Mouse (Mus musculus) cerebellum, postnatal 10 days (tissue): ENCODE results near the gene Brca2.

Source experiments
- DNase-seq, 2 experiments: peaks; one replicate each; pipeline ENCODE4 v3.0.0; 2021; ENCODE audit warnings: mixed read lengths in 2 of 2

Brca2 gene

DNA sequence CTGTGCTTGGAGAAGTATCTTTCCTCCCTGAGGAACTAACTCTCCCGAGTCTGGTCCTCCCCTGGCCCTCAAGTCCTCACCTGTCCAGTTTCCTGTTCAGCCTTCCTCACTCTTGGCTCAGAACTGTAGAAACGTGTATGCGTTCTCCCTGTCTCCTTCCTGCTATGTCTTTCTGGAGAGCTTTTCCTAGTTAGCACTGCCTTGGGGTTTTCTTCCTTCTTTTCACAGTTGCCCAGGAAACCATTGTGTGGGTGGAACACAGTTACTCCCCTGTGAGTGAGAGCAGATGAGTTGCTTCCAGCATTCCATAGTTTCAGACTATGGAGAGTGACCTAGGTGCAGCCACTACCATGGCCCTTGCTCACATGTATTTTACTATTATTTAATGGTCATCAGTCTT is 43.8 kb downstream of the Brca2 start:
- no peak for DNase-seq

DNA sequence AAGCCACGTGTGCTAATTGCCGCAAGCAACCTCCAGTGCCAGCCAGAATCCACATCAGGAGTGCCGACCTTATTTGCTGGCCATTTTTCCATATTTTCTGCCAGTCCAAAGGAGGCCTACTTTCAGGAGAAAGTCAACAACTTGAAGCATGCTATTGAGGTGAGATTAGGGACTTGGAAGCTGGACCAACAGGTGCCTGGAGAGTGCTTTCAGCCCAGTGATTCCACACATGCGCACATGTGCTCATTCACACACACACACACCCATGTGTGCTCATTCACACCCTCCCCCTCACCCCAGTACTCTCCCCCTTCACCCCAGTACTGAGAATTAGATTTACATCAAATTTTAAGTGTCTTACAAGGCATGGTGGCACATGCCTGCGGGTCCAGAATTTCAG is 44.5 kb downstream of the Brca2 start:
- no peak for DNase-seq

DNA sequence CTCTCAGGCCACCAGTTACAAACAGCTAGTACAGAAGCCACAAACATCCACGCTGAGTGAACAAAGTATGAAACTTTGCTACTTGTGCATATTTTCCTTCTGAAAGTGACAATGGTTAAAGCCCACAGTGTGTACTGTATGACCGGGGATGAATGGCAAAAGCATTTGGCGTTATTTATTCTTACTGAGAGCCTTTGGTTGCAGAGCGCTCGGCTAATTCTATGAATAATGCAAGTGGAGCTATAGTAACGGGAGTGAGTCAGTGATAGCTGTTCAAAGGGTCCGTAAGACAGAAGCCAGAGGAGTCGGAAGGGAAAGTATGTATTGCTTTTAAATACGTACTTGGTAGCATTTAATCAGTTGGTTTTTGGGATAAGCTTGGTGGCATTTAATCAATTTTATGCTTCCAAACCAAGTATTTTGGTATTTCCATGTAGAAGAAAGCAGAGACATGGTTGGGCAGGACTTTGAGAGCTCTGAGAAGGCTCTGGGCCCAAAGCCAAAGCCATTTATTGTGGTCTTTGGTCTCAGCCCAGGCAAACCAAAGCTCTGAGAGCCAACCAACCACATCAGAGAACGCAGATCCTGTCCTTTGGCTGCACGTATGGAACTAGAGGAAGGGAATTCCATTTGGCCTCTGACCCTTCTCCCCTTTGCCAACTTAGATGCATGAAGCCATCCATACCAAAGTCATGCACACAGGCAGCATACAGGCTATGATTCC is 48.2 kb downstream of the Brca2 start:
- peak; percentile 17 to 29 for DNase-seq

DNA sequence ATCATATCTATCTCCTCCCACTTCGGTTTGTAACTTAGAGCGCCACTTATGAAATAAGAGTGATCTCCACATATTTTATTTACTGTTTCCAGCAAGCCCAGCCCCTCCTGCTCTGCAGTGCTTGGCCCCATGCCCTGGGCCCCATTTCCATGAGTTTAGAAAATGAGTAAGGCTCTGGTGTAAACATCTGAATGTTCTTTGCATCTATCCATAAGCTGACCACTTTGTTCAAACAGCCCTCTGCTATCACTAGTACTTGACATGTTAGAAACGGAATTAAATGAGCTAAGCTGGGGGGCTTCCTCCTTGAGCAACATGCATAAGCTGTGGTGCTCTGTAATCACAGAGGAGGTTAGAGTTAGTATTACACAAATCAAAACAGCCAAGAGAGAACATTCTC is 52.0 kb downstream of the Brca2 start:
- no peak for DNase-seq

DNA sequence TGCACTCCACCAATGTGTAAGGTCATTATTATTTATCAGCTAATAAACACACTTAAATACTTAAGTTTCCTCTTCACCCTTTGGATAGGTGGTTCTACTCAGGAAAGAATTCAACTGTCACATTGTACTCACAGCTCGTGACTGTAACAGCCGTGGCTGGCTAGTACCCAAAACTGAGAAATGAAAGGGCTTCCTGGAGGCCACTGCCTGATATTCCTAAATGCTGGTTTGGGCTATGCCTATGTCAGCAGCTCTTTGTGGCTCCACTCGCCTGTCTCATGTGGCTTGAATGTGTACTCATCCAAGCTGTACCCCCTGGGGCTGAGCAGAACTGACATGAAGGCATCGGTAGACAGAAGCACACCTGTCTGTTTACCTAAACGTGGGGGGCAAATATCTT is 52.5 kb downstream of the Brca2 start:
- no peak for DNase-seq

DNA sequence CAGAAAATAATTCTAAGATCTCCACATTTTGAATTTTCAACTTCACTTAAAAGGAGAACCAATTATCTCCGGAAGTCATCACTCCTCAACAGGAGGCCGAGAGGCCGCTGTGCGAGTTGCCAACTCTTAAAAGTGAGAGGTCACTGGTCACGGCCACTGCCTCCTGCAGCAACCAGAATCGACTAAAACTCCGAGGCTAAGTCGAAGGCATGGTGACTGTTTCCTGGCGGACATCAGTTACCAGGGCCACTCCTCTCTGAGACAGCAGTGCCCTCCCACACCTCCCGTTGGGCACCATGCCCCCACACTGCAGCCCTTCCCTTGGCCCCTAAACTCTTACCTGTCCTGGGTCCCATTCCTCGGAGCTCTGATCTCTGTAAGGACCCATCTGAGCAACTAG is 54.4 kb downstream of the Brca2 start:
- DNase-seq = no peak

DNA sequence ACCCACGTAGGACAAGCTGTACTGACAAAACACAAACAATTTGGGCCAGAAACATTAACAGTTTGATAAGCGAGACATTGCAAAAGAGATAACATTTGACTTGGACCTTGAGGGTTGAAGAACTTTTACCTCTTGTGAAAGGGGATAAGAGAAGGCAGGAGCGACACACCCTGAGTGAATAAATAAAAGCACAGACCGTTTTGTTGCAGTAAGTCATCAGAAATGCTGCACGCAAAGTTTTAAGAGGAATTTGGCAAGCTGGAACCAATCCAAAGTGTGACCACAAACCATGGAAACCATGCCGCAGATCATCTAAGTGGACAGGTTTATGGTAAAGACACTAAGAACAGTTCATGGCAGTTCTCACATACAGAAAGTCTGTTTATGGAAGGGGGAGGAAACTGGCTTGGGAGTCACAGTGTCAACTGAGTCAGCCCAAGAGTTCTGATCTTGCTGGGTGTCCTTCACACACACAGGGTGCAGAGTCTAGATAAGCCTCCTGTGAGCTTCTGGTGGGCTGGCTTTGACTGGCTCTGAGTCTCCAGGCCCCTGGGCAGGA is 56.3 kb downstream of the Brca2 start:
- no peak for DNase-seq

DNA sequence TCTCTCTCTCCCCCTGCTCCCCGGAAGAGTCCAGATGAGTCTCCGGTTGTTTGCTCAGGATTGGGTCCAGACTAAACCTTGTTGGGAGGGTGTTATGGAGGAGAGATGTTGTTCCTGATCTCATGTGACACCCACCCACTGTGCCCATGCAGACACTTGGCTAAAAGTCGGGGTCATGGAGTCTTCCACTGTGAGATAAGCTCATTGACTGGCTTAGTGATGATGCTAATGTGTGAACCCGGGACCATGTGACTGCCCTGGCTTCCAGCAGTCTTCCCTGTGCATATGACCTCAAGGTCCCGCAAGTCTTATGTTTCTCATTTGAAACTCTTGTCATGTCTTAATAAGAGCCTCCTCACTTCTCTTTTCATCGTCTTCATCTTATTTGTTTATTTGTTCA is 58.8 kb downstream of the Brca2 start:
- peak; percentile 73 to 79 for DNase-seq

DNA sequence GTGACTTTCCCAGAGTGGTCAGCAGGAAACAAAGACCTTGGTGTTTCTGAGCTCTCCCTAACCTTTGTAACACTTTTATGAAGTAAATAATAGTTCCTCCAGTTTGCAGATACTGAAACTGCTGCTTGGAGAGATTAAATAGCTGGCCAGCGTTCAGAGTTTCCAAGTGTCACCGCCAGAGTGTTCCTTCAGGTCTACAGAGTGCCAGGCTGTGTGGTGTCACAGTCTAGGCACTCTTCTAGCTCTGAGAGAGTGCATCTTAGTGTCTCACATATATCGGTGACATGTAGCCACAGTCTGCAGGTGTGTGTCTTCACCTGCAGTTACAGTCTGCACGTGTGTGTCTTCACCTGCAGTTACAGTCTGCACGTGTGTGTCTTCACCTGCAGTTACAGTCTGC is 60.8 kb downstream of the Brca2 start:
- DNase-seq = no peak

DNA sequence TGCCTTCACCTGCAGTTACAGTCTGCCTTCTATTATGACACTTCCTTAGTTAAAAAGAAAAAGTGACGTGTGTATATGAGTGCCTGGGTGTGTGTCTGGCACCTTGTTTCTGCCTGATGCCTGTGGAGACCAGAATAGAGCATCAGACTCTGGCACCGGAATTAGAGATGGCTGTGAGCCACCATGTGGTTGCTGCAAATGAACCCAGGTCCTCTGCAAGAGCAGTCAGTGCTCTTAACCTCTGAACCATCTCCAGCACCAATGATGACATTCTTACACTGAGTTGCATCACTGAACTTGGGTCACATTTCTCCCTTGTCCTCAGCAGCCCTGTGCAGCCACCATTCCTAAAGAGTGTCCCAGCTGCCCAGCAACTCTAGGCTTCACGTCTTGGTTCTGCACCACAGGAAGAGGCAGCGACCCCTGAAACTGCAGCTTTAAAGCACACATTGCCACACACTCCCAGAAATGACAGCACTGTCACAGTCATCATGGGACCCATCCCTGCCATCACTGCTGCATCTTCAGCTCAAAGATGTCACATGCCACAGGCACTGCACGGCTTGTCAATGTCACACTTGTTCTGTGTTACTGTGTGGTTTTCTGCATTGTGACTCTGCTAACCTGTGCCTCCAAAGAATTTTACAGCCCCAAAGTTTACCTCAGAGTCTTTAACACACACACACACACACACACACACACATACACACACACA is 61.3 kb downstream of the Brca2 start:
- peak; percentile 30 to 40 for DNase-seq

DNA sequence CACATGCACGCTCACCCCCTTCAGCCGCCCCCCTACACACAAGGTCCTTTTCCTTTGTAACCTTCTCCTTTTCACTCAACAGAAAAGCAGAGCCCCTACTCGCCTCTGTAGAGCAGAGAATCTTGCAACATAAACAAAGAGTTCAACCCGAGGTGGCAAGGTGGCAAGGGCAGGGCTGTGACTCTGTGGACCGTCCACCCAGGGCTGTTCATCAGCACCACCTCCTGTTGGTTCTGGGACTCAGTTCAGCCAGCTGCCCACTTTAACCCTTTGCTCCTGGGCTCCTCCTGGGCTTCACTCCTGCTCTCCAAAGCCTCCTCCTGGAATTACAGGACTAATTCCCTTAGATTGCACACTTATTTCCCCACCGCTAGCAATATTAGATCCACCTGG is 61.9 kb downstream of the Brca2 start:
- no peak for DNase-seq

DNA sequence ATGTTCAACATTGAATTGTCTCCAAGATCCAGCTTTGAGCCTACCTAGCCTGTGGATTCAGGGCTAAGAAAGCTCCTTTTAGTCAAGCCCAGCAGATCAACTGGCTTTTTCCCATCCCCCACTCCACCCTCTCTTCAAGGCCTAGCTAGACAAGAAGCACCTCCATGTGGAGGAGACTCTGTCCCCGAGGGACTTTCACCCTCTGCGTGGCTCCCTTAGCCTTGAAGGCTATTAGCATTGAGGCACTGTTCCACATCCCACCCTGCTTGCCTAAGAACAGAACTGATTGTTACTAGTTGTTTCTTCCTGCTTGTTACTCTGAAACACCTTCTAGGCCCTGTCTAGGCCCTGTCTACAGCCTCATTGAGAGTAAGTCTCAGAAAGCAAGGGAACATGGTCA is 67.5 kb downstream of the Brca2 start:
- DNase-seq = no peak

DNA sequence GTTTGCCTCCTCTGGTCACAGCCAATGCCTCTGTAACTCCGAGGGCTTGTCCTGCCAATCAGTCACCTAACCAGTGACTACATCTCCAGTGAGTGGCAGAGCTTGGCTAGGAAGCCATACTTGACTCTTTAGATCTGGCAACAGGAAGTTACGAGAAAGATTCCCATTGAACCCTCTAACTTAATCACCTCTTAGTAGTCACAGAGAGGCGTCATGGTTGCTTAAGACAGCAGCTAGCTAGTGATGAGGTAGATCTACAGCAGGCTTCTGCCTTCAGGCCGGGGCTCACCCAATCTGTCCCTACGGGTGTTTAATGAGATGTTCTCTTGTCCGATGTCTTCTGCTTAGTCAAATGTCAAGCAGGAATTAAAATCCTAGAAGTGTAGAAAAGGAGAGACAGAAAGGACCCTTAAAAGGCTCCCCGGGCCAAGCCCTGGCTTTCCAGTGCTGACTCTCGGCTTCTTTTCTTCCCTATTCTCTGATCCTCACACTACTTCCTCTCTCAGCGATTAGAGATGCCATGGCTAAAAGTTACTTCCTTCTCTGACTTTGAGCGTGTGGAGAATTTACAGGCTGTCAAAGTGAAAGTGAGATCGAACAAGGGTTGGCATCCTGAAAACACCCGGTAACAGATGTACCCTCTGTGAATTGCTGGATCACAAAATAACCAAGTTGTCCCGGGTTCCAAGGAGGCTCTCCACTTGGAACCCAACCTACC is 69.9 kb downstream of the Brca2 start:
- peak in 1 of 2 experiments; percentile 14 for DNase-seq

DNA sequence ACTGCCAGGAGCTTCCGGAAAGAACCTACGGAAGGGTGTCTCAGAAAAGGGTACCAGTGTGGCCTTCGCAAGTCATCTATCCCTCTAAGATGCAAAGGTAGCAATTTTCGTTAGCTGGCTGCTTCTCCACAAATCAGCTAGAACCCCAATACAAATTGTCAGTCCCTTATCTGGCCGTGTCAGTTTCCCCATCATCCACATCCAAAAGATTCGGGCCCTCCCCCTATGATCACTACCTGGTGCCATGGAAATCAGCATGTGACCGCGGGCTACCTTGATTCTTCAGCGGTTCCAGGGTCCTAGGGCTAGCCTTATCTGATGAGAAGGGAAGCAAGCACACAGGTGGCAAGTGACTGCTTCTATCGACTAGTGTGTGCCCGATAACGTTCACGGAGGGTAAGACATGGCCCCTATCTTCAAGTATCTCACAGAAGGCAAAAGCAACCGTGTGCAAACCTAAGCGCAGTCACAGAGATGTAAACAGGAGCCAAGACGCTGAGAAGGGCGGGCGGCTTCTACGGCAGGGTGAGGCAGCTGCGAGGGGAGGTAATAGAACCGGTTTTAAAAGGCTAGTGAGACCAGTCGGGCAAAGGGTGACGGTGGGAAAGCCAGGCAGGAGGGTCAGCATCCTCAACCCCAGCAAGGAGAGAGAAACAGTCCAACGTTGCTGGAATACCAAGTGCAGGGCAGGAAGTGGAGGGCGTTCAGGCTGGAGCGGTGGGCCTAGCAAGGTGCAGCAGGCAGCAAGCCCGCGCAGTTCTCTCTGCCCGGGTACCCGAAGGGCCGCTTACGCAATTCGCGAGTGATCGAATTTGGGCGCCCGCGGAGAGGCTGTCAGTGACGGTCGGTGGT is 70.7 kb downstream of the Brca2 start:
- DNase-seq = peak; percentile 56 to 63

DNA sequence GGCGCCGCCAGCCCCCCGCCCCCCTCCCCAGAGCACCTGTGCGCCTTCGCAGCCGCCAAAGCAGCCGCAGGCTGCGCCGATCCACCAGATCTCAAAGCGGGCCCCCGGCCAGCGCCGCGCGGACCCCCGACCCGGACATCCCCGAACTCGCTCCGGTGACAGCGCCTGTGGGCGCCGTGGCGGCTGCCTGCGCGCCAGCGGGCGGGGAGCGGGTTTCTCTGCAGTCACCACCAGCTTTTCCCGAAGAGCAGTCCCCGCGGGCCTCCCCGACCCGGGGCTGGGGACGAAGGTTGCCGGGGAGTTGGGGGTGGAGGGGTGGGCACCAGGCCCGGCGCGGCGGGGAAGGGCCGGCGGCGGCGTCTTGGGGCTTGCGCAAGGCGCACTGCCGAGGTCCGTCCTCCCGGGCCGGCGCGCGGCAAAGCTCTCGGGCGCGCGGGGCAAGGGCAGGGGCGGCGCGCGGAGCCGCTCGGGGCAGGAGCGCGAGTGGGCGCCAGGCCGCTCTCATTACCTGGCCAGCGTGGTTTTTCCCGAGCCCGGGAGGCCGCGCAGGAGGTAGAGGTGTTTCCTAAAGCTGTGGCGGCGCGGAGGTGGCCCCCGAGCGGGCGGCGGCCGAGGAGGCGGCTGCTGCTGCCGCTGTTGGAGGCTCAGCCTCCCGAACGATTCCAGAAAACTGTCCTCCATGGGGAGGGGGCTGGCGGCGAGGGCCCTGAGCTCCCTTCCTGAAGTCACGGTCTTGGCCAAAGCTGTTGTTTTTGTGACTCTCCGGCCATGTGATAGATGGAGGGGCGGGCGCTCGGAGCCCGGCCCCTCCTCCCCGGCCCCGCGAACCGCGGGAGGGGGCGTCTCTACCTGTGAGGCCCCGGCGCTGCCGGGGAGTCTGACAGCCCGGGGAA is 71.6 kb downstream of the Brca2 start:
- peak; percentile 81 to 82 for DNase-seq

DNA sequence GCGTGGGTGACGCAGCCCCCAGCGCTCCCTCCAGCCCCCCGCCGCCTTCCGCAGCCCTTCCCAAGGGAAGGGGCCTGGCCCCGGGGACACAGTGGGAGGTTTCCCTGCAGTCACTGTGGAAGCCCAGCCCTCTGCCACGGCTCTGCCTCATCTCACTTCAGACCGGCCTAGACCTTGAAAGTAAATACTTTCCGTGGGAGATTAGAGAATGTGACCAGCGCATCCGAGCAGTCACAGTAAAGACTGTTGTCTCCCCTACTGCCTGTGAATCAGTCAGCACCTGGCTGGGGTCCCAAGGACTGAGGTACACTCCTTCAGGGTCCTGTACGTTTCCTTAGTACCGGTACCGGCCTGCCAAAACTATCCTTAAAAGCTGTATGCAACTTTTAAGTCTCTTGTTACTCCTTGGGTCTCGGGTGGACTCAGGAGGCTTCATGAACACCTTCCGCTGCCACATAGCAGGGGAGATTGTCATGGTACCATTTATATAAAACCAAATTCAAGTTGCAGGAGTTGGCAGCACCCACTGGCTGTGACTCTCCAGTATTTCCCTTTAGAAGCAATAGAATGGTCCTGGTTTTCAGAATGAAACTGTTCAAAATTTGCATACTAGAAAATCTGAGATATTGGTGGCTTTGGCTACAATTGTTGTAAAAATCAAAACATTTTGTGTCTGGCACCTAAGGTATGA is 72.4 kb downstream of the Brca2 start:
- DNase-seq = peak in 1 of 2 experiments; percentile 69

DNA sequence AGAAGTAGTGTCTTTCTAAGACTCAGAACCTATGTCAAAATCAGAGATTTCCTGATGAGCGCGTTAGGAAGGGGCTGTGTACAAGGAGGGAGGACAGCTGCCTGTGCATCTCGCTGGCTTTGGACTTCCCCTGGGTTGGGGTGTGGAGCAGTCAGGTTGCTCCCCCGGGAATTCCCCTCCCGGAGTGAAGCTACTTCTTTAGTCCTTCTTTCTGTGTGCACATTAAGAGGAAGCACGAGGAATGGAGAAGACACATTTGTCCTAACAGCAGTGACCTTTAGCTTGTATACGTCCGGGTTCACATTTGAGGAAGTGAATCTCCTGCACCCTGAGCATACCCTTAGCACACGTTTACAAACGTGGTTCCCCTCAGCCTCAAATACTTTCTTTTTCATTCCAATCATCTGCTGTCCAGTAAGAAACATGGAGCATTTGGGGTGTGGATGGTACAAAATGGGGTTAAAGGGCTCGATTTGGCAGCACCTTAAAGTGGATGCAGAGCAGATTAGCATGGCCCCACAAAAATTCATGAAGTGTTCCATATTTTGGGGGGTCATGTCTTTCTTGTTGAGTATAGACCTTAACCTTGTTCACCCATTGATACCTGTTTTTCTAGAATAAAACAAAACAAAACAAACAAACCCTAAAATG is 73.1 kb downstream of the Brca2 start:
- DNase-seq = peak; percentile 30

DNA sequence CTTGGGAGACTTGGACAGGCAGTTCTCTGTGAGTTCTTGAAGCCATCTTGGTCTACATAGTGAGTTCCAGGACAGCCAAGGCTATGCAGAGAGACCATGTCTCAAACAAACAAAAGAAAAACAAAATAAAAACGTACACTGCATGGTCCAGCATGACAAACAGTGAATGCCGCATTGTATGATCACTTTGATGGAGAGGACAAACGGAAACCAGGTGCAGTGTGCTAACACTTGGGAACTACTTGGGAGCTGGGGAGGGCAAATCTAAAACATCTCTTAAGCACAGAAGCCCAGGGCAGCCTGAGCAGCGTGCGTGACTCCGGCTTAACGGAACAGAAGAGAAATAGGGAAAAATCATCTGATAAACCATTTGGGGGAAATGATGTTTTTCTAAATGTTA is 74.7 kb downstream of the Brca2 start, which contains the start of gene N4bp2l1:
N4bp2l1 (minus strand) TSS at position 101 of the 400 bp plus-strand sequence.
- no peak for DNase-seq

DNA sequence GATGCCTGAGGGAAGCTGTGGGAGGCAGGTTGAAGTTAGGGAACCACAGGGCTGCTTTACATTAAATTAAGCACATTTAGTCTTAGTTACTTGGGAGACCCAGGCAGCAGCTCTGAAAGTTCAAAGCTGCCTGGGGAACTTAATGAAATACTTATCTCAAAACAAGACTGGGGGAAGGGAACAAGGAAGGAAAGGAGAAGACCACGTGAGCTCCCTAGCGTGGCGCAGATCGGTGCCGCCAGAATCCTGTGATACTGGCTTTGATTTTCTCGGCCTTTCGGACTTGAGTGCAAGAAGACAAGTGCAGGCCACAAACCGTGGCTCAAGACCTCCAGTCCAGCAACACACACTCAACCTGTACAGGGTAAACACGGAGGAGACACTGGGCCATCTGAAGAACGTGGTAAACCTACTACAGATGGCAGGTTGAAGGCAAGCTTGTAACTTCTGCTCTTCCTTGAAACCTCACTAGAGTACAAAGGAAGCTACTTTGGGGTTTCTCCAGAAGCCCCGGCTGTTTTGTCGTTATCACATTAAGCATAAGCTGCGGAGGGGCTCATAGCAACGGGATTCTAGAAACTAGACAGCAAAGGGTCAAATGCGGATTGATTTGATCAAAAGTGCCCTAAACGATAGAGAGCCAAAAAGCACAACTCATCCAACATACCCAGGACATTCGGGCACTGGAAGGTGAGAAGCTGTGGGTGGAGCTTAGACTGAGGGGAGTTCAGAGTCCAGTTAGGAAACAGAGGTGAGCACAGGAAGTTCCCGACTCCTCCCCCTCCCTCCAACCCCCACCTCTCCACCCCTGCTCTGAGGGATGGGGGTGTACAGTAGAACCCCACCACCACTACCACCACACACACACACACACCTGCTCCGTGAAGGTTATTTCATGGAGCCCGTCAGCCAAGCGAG is 76.0 kb downstream of the Brca2 start:
- no peak for DNase-seq
